Mouse (Mus musculus) spleen, embryonic (tissue): ENCODE measurements around the gene Sik3.
"Not testable (repeated sequence)": the region's sequence is repeated elsewhere in the genome, so short reads cannot be mapped to it uniquely, and the experiment has no call there.

Experiments
- CTCF ChIA-PET: fragments of 350-600 bp; sonication (Branson Sonifier 250); formaldehyde crosslinking; loops from one replicate; lab custom pipeline; 2022; lab: Charles Lee

Gene Sik3

DNA sequence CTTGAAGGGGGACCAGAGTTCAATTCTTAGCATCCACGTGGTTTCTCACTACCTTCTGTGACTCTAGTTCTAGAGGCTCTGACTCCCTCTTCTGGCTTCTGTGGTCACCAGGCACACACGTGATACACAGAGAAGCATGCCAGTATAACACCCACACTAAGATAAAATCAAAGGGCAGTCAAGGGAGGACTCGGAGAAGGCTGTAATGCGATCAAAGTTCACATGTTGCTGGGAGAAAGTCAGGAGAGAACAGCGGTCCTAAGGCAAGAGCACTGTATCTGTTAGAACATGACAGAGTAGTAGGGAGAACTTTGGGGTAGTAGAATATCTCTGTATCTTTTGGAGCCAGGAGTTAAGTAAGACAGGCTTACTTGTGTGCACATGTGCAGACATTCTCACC is 136.8 kb downstream of the Sik3 start:
- CTCF ChIA-PET: no interaction called here

DNA sequence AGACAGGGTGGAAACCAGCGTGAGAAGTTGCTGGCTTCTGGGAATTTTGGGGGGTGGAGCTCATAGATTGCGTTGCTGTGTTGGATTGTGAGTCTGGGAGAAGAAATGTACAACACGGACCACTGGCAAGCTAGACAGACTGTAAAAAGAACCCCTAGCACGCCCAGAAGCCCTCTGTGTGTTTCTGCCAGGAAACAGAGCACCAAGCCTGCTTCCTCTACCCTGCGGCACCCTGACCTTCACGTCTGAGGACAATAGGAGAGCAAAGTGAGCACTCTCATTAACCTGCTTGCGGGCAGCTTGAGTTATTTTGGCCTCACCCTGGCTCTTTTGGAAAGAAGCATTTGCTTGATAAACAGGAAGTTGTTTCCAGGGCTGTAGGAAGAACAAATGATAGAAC is 137.5 kb downstream of the Sik3 start:
- CTCF ChIA-PET: no interaction called here

DNA sequence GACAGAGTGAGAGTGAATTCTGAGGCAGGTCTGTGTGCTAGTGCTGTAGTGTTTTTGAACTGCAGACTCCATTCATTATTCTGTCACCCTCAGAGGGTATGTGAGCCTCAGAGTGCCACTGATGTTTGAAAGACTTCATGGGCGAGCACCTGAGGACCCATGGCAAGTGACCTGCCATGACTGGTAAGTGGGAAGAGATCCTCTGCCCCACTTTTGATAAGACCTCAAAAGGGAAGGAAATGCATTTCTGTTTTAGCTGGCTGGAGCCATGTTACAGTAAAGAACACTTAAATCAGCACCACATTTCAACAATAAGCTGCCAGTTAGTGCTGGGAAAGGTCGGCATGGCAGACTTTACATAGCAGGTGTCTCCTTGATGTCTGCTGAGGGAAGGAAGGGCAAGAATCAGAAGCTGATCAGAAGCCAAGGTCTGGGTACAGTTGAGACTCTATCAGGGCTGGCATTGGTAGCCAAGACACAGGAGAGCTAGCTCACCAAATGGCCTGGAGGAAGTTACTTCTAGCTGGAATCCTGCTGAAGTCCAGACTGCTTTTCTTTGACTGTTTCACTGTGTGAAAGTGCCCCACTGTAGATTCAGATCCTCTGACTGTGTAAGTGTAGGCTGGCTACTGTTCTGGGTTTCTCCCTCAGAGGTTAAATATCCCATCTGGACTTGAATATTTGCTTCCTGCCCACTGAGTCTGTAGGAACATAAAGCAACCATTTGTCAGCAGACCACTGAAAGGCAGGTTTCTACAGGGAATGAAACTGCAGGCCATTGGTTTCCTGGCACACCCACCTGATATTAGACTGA is 138.5 kb downstream of the Sik3 start:
- CTCF ChIA-PET: no interaction called here

DNA sequence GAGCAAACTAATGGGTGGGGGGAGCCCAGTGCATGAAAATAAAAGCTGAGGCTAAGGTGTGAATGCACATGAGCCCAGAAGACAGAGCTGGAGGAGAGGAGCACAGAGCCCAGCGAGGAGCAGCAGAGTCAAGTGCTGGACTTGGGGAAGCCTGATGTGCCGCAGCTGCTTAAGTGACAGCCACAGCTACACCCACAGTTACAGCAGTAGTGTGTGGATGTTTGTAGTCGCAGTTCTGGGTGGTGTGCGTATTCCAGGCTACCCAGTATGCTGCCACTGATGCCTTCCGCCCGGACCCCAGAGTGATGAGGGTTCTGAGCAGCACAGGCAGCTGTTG is 139.1 kb downstream of the Sik3 start:
- CTCF ChIA-PET: interaction anchor here (1.0 kb wide), 1 partner anchor 24 kb away, joined by 6 read pairs; no protein-coding TSS in a partner anchor

DNA sequence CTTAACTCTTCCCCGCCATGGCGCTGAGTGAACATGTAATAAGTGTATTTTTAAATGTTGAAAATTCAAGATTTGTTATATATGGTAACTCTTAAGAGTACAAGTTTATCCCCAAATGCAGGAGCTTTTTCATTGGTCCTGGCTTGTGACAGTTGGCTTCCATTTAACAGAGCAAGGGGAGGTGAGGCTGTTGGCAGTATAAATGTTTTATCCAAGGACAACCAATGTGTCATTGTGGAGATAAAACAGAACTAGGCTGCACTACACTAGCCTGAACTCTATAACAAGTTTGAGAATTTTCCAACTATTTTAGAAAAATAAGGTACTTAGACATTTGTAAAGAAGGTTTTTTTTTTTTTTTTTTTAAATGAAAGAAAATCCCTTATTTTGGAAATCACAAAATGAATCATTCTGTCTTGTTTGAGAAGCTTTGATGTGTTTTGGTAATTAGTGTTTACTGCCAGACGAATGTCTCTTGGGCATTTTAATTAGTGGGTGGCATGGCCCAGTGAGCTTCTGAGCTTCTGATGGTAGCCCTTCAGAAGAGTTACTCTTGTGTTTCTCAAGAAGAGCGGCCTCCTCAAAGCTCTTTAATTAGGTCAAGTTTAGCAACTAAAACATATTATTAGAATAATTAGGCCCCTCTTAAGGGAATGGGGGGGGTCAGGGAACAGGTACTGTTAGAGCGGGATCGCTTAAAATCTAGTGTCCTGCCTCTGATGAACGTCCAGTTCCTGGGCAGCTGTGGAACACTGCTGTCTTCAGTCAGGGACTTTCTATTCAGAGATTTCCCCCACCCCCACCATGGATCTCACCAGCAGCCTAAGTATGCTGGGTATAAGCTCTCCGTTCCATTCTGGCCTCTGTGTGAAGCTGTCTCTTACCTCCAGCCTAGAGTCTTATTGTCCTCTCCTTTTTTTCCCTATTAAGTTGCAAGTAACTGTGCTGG is 139.7 kb downstream of the Sik3 start:
- CTCF ChIA-PET: interaction anchor here (0.7 to 1.0 kb wide), 2 partner anchors 24 to 92 kb away, joined by 6 to 15 read pairs; no protein-coding TSS in a partner anchor

DNA sequence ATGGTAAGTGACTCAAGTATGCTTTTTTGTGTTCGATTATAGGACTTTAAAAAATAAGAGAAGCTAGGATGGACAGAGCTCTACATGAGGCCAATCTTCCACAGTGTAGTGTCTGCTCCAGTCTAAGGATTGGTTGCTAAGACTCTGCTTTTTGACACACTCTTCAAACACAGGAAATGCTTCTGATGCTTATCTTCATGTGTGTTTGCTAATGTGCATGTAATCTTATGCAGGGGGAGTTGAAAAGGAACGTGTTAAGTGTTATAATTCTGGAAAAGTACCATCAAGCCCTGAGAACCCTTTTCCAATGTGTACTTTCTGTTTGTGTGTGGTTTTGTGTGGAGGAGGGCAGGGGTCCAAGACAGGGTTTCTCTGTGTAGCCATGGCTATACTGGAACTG is 141.8 kb downstream of the Sik3 start:
- CTCF ChIA-PET: interaction anchor here (0.5 kb wide), 1 partner anchor 13 kb away, joined by 3 read pairs; no protein-coding TSS in a partner anchor

DNA sequence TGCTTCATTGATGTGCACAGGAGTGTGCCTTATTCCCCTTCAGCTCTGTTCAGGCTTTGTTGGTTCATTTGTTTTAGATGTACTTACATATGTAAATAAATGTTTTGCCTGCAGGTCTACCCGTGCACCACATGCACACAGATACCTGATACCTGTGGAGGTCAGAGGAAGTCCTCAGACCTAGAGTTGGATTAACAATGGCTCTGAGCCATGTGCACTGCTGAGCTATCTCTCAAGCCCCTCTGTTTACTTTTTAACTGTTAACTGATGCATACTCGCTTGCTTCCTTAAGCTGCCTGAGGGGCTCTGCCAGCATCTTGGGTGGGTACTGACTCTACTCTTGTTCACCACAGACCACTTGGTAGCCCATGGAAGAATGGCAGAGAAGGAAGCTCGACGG is 142.4 kb downstream of the Sik3 start:
- CTCF ChIA-PET: interaction anchor here (0.5 kb wide), 1 partner anchor 13 kb away, joined by 3 read pairs; no protein-coding TSS in a partner anchor

DNA sequence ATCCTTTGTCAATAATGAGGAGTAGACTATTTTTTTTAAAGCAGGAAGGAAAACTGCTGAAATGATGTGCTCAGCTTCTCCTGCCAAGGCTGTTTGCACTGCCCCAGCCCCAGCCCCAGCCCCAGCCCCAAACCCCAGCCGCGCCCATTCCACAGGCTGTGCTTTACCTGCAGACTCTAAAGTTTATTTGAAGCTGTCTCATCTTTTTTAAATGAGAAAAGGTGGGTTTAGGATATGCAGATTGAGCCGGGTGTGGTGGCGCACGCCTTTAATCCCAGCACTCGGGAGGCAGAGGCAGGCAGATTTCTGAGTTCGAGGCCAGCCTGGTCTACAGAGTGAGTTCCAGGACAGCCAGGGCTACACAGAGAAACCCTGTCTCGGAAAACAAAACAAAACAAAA is 143.2 kb downstream of the Sik3 start:
- CTCF ChIA-PET: not testable (repeated sequence)

DNA sequence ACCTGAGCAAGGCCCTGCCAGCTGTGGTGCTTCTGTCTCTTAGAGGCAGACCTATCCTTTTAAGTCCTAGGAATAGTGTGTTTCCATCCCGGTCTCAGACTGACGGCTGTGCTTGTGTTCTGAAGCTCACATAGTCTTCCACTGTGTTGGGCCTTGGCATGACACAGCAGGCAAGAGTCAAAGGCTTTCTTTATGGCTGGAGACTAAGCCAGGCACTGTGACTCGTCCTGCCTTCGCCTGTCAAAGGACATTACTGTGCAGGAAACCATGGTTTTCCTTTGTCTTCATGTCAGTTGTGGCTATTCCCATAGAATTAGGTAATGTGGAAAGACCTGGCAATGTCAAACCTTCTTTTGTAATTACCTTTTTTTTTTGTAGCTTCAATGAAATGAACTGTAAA is 144.1 kb downstream of the Sik3 start:
- CTCF ChIA-PET: no interaction called here

DNA sequence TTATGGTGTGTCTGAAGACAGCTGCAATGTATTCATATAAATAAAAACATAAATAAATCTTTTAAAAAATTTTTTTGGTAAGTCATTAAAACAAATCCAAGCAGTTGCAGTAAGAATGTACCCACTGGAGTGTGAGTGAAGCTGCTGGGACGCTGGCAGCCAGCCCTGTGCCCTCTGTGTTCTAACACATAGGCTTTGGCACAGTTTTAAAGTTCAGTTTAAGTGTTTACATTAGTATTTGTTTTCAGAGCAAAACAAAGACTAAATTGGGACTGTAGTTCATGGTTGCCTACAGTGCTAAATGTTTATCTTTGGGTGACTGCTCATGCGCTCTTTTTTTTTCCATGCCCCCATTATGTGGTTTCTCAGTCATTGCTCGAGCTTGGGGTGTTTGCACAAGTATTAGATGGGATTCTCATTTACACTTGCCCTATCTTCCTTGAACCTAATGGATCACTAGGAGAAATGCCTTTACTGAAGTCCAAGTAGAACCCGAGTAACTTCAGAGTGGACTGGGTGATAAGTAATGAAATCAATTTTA is 145.7 kb downstream of the Sik3 start:
- CTCF ChIA-PET: interaction anchor here (0.6 to 0.8 kb wide), 3 partner anchors 22 to 143 kb away, joined by 3 read pairs; no protein-coding TSS in a partner anchor

DNA sequence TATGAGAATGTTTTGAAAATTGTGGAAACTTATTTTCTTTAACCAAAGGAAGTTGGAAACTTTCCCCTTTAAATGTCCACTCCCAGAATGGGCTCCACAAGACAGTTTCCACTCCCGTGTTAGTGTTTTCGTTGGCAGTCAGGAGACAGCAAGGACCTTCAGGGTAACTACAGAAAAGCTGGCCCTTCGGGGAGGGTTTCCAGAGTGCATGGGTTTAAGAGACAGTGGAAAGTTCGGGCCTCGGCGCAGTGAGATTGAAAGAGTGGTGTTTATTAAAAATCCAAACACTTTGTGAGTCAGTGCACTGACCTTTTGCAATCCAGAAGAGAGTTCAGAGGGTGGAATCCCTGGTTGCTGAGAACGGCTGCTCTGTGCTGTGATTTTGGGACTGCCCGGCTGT is 150.8 kb downstream of the Sik3 start:
- CTCF ChIA-PET: no interaction called here

DNA sequence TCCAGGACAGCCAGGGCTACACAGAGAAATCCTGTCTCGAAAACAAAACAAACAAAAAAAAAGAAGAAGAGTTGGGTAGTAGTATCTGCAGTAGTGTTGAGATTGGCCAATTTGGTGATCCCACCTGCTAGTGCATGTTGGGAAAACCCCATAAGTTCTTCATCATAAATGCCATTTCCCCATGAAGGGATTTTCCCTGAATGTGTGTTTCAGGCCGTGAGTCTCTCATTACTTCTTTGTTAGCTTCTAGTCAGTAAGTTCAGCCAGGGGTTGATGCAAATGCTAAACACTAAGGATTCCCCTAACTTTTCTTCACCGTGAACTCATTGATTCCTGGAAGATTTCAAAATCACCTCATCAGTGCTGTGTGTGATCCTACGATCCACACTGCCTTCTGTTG is 156.2 kb downstream of the Sik3 start:
- CTCF ChIA-PET: no interaction called here

DNA sequence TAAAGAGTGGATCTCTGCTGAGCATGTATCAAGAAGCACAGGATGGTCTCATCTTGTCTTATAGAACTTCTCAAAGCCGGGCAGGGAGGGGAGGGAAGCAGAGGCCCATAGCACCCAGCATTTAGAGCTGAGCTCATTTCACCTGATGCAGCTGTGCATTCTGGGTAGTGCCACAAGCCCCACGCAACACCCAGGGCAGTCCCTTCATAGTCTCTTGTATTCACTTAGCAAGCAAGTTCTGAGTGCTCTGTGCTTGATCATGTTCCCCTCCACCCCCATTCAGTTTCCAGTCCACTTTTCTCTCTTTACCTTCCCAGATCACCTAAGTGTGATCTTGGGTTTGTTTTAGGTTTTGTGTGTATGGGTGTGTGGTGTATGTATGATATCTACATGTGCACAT is 159.6 kb downstream of the Sik3 start:
- CTCF ChIA-PET: no interaction called here

DNA sequence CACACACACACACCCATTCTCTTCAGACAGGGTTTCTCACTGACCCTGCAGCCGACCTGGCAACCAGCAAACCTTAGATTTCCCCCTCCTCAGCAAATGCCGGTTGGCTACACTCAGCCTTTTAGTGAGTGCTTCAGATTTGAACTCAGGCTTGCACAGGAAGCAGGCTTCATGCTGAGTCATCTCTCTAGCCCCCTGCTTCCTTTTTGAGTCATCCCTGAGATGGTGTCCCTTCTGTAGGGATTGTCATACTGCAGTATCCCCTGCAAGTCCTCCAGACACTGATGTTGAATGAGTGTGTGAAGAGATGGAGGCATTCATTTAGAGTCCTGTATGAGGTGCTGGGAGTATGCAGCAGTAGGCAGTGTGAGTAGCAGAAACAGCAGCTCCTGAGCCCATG is 160.3 kb downstream of the Sik3 start:
- CTCF ChIA-PET: no interaction called here

DNA sequence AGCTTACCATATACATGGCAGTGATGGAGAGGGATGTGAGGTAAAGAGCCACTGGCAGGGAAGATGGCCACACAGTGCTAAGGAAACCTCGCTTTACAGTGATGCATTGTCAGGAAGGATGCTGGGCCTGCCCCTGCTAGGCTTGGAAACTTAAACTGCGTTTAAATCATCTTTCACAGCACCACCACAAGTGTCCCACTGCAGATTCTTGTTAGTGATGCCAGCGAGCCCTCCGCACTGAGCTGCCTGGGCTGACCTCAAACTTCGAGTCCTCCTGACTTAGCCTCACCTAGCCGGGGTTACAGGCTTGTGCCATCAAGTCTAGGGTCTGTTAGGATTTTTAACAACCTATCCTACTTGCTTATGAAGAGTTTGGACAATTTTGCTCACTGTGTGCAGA is 161.3 kb downstream of the Sik3 start:
- CTCF ChIA-PET: no interaction called here

DNA sequence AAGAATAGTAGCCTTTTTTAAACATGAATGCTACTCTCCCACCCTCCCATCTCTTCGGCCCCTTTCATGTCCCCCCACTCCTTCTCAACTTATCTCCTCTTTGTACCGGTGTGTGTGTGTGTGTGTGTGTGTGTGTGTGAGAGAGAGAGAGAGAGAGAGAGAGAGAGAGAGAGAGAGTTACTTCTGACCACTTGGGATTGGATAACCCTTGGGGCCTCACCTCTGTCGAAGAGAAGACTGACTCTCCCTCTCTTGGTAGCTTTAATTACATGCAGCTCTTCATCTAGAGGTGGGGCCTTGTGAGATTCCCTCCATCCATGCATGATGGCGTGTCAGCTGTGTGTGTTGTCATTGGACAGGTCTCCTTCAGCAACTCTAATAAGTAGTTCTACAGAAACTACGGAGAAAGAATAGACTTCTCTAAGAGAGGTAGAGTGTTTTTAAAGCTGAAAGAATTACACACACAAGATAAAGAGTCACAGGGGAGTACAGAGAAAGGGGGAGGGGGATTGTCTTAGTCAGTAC is 162.2 kb downstream of the Sik3 start:
- CTCF ChIA-PET: interaction anchor here (0.6 to 1.6 kb wide), 2 partner anchors 10 to 1095 kb away, joined by 5 to 8 read pairs; no protein-coding TSS in a partner anchor

DNA sequence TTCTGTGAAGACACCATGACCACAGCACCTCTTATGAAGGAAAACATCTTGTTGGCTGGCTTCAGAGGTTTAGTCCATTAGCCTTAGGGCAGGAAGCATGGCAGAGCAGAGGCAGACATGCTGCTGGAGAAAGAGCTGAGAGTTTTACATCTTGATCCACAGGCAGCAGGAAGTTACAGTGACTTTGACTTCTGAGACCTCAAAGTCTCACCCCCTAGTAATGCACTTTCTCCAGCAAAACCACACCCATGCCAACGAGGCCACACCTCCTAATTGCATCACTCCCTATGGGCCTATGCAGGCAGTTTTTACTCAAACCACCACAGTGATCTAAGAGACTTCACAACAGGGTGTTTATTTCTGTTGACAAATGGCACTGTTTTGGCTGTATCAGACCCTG is 162.7 kb downstream of the Sik3 start:
- CTCF ChIA-PET: interaction anchor here (0.6 to 1.6 kb wide), 2 partner anchors 10 to 1095 kb away, joined by 5 to 8 read pairs; no protein-coding TSS in a partner anchor

DNA sequence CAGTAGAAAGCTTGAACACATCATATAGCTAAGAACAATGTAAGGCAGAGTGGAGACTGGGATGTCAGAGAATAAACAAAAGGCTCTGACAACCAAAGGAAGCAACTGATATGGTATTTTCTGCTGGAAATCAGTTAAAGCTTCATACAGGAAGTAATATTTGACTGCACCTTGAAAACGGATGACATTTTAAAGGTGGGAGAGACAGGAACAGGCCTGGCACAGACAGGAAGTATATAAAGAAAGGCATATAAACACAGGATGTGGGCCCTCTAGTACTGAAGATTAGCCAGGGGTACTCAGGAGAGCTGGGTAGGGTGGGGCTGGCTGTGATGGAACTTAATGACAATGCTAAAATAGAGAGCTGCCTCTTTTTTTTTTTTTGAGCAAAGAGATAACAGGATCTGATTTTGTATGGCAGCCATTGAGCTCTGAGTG is 163.3 kb downstream of the Sik3 start:
- CTCF ChIA-PET: interaction anchor here (0.9 to 1.6 kb wide), 2 partner anchors 9 to 24 kb away, joined by 5 to 6 read pairs; no protein-coding TSS in a partner anchor

DNA sequence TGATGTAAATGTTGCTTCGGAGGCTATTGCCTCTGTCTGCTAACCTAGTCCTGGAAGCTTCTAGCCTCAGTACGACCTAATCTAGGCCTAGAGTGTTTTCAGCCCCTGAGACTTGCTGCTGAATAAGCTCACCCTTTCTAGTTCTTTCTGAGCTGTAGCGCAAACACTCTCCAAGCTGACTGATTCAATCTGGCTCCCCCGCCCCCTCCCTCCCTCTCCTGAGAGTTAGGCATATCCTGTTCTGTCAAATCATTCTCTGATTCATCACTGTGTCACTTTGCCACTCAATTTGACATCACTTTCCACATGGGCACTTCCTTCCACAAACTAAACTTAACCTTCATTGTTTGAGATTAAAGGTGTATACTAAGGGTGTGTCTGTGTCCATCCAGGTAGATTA is 164.0 kb downstream of the Sik3 start:
- CTCF ChIA-PET: interaction anchor here (0.9 kb wide), 1 partner anchor 24 kb away, joined by 6 read pairs; no protein-coding TSS in a partner anchor

DNA sequence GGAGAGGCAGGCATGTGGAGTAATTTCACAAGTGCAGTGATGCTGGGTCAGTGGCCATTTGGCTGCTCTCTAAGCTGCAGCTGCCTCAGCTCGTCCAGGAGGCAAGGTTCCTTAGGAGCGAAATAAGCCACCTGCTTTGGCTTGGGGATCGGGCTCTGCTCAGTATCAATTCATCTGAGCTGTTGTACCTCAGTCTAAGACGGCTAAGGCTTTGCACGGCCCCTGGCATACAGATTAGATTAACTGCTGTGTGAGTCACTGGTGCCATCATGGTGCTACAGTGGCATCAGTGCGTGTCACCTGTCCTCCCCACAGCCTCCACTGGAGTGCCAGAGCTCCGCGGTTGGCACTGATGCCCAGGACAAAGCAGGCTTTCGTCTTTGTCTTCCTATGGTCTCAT is 166.0 kb downstream of the Sik3 start:
- CTCF ChIA-PET: no interaction called here

DNA sequence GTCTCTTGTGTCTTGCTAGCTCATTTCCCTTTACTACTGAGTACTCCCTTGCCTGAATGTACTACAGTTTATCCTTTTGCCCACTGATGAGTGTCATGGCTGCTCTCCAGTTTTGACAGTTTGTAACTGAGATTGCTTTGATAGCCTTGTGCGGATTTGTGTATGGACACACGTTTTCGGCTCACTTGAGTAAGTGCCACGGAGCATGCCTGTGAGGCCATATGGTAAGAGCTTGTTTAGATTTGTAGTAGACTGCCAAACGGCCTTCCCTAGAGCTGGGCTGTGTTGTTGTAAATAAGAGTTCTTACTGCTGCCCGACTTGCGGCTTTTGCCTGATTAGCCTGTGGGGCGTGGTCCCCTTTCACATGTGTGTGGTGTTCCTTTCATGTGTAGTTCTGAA is 168.7 kb downstream of the Sik3 start:
- CTCF ChIA-PET: no interaction called here
